Mouse (Mus musculus) common myeloid progenitor, adult 5-6 weeks (primary cell): Measurements from ENCODE around the gene Mrgprf. TPM values are rescaled to one million over a fixed set of nuclear protein-coding genes. Genes with fewer than 3 reads are reported as not detected.

Source experiments
- ATAC-seq: replicated peaks from 2 replicates; pipeline ENCODE4 v1.8.0; 2016; ENCODE audit warnings: low read depth, mild to moderate bottlenecking, moderate TSS enrichment, inconsistent platforms; ENCODE audit not compliant: poor library complexity, severe bottlenecking
- total RNA-seq: library from RNA; stranded (forward); fragments of 200-1000, 187-1606 nt; gene quantifications from 2 replicates; pipeline ENCODE4 v1.2.3, GENCODE M21; 2017

The Mrgprf gene
- total RNA-seq = not detected in 2 replicates

DNA sequence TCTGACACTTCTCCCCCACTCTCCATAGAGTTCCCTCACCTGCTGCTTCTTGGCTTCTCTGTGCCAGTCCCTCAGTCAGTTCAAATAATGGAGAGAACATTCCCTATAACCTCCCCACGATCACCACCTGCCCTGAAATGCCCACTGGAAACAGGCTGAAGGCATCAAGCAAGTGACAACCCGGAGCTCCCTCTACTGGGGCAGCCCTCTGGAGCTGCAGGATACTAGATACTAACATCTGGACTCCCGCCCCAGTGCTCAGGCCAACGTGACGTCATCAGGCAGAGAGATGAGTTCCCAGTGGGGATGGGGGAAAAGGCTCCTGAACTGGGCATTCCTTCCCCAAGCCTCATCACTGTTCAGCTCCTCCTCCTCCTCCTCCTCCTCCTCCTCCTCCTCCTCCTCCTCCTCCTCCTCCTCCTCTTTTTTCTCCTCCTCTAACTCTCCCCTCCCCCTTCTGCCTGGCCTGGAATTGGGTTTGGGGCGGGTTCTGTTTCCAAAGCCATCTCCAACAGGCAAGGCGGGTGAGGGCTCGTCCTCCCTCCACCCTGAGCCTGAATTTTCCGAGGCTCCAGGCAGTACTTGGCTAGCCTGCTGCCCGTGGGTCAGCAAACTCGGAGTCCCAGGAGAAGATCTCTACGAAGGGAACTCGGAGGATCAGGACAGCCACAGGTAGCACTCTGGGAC, at the start of gene Mrgprf:
TSS of gene Mrgprf (plus strand) at position 508 of the 687 bp plus-strand sequence.
- no peak for ATAC-seq

DNA sequence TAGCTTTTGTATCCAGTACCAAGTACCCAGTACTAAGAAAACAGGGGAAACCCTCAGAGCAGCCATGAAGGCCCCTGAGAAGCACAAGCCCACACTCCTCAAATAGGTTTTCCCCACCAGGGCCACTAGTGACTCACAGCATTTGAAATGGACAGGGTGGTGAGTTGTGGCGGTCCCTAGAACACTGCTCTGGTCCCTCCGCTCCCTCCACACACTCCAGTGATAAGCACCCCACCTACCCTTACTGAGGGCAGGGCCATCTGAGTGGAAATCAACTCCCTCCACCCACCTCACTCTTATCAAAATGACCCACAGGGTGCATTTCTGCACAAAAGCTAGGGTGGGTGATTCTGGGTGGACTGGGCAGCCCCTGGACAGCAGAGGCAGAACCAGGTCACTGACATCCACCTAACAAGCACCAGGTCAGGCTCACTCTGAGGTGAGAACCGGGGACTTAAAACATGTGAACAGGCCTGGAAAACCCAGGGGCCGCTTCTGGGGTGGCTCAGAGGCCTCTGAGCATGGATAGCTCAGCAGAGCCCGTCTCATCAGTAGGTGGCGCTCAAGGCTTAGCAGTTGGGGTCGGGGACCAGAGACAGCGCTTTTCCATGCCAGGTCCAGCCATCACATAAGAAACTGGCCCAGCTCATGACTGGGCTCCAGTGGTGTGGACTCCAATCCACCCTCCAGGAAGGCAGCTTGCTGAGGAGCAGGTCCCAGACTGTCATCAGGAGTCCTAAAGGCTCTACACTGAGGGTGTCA, 47.7 kb upstream of the Mrgprf start:
- peak; percentile 77 for ATAC-seq

DNA sequence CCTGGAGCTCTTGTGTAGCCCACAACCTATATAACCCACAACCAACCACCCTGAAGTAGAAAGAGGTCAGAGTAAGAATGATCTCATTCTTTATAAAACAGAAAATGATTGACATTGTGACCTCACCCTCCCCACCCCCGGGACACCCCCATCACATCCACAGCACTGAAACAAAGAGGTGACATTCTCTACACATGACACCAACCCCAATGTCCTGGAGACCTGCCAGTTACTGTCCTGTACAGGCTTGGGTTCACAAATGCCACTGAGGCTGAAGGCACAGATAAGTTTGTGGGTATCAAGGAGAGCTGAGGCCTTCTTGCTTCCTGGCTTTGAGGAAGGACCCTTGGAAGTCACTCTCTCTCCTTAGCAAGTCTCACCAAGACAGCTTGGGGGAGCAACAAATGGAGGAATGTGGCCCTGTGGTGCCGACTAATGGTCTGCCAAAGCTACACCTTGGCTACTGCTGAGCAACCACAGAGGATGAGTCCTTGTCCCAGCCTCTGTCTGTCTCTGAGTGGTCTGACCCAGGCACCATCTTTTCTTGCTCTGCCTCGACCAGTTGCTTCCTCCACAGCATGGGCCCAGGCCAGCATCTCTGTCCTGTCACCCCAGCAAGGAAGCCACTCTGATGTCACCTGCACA, 46.5 kb upstream of the Mrgprf start:
- no peak for ATAC-seq

DNA sequence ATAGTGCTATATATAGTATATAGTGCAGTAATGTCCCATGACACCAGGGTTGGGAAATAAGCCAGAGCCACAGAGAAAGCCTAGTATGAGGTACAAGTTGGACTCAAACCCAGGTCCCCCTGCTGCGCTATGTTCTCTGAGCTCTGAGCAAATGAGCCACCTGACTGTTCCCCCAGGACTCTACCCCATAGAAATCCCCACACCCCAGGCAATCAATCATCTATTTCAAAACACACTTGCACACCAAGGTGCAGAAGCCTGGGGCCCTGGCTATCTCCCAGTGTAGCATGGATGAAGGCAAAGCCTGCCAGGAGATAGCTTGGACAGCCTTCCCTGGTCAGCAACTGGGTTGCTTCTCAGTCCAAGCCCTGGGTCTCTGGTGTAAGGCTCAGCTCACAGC, 44.5 kb upstream of the Mrgprf start:
- ATAC-seq = no peak

DNA sequence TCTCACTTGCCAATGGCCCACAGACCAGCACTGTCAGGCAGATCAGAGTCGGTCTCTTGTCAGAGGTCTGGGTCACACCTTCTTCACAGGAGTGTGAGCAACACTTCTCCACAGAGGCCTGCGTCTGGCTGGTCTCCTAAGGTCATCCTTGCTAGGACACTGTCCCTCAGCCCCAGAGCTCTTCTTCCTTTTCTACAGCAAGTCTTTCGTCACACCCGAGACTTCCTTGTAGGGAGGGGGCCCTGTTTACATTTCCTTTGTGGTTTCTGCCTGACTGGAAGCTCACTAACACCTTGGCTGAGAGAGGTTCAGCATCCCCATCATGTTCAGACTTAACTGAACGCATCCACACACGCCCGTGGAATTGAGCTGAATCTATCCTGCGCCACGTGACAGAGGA, 36.4 kb upstream of the Mrgprf start:
- ATAC-seq = no peak

DNA sequence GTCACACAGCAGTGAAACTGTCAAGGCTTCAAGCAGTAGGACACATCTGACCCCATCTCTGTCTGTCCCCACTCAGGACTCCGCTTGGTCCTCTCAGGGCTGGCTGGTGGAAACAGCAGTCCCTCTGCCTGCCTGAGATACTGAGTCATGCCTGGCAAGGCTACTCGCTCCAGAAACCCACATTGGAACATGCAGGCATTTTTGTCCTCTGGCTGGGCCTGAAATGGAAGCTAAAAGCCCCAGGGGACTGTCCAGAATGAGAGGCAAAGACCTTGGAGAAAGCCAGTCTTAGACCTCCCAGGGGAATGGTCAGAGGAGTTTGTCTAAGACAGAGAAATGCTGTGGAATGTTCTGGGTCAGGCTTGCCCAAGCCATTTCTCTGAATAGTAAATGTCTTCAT, 34.6 kb upstream of the Mrgprf start:
- ATAC-seq = no peak

DNA sequence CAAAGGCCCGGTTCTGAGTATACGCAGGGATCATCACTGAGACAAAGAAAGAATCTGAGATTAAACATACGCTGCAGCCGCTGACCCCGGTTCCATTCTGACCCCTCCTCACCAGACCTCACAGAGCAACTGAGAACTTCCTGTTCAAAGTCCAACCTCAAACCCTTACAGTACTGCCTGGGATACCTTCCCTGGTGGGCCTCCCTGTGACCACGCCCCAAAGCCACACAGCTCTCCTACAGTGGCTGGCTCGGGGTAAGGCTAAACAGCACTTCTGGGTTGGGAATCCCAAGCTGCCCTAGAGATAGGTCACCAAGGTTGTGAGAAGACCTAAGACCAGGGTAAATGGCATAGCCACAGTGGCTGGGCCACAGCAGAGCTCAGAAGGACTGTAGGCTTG, 31.7 kb upstream of the Mrgprf start:
- no peak for ATAC-seq

DNA sequence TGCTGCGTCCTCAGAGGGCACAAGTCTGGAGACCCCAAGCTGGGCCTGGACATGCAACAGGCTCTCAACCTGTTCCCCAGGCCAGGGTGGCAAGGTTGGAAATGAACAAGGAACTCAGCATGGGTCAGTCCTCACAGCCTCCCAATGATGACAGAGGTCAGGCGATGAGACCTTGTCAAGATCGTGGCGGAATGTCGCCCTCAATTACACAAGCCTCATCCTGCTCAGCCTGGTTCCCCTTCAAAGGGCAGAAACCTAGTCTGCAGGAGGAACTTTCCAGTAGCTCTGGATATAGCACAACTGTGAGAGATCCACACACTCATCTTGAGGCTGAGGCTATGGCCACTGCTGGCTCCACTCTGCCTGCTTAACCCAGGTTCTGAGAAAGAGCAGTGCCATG, 29.7 kb upstream of the Mrgprf start:
- no peak for ATAC-seq

DNA sequence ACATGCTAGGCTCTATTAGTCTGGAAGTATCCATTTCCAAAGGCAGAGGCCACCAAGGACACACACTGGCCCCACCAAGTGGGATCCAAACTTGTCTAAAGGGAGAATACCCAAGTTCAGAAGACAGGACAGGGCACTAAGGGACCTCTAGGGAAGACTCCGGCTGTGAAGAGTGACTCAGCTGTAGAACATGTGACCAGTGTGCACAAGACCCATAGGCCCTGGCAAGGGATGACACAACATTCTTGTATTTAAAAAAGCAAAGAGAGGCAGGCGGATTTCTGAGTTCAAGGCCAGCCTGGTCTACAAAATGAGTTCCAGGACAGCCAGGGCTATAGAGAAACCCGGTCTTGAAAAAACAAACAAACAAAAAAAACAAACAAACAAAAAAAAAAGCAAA, 25.1 kb upstream of the Mrgprf start:
- ATAC-seq = no peak

DNA sequence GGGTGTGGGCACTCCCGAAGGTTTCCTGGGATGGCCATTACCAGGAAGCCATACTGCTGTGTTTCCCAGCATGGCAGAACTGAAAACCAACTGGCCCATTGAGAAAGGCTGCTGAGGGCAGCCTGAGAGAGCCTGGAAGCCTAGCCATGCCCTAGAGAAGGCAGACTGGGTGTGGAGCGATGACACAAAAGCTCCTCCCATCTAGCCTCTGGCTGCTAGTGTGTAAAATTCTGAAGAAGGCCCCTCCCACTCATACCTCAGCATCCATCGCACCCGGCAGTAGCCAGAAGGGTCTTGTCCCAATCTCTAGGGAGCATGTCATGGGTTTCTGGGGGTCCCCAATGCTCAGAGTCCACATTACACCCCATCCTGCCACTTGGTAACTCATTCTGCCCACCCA, 19.2 kb upstream of the Mrgprf start:
- no peak for ATAC-seq

DNA sequence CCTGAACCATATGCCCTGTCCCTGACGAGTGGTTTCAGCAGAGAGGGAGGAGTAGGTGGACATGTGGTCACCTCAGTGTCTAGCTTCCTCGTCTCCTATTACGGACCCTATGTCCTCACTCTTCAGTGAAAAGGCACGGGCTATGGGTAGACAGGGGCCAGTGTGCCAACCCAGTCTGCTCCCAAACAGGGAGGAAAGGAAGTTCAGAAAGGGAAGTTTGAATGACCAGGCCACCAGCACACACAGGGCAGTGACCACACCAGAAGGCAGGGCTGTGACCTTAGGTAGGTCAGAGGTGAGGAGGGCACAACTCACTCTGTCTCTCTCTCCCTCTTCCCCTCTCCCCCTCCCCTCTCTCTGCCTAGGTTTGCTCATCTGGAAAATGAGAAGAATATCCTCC, 17.6 kb upstream of the Mrgprf start:
- ATAC-seq = peak; percentile 4; the same call in 1 of the 2 replicates

DNA sequence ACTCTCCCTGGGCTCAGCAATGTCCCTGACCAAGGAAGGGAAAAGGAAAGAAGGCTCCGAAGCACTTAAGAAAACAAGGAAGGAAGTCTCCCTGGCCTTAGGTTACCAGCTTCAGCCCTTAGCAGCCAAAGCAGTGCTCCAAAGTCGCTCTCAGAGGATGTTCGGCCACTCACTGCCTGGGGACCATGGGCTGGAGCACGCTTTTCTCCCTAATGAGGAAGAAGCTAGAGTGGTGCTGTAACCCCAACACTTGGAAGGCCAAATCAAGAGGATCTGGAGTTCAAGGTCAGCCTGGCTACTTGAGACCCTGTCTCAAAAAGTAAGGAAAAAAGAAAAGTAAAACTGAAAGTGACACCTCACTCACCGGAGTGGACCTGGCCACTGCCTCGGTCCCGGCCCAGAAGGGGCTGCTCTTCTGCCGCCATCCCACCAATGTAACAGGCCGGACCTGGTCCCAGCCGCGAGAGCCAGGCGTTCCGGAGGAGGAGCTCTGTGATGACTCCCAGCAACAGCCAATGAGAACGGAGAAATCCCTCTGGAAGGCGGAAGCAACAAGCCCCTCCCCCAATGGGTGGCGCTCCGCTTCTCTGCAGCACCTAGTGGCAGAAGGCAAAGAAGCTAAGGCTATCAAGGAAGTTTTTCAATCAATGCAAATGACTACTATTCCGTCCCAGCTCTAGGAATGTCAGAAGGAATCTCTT, 17.0 kb upstream of the Mrgprf start, which contains the start of gene Tpcn2:
TSS of gene Tpcn2 (minus strand) at position 525 of the 701 bp plus-strand sequence.
- ATAC-seq = peak; percentile 98

DNA sequence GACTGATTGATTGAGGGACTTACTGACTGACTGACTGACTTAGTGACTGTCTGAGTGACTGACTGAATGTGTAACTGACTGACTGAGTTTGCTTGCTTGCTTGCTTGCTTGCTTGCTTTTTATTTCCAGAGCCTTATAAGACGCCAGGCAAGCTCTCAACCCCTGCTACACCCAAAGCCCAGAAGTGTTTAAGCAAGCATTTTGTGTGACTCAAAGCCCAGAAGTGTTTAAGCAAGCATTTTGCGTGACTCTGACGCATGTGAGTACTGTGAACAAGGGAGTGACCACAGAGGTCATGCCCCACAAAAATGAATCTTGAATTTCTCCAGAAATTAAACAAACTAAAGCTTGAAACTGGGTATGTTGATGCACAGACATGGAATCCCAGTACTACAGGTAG, 16.3 kb upstream of the Mrgprf start:
- no peak for ATAC-seq

DNA sequence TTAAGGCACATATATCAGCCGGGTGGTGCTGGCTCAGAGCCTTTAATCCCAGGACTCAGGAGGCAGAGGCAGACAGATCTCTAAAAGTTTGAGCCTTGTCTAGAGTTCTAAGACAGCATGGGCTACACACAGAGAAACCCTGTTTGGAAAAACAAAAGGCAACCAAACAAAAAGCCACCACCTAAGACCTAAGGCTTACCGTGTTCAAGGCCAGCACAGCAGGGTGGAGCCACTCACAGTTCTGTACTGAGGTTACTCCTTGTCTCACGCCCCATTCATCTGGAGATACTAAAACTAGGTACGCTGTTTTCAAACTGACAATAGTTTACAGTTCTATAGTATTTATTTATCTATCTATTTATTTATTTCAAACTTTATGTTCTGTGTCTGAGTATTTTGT, 15.2 kb upstream of the Mrgprf start:
- no peak for ATAC-seq

DNA sequence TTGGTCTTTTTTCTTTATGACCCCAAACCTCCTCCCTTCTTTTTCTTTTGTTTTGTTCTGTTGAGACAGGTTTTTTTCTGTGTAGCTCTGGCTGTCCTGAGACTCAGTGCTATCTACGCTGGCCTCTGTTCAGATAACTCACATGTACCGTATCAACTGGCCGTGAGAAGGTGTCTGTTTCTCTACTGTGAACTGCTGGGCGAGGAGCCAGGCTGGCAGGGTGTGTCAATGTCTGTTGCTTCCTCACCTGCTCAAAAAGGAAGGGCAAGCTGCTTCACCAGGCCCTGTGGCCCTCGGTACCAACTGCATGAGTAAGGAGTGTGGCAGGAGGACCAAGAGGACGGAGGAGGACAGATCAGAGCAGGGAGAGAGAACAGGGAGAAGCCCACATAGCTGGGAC, 13.2 kb upstream of the Mrgprf start:
- no peak for ATAC-seq

DNA sequence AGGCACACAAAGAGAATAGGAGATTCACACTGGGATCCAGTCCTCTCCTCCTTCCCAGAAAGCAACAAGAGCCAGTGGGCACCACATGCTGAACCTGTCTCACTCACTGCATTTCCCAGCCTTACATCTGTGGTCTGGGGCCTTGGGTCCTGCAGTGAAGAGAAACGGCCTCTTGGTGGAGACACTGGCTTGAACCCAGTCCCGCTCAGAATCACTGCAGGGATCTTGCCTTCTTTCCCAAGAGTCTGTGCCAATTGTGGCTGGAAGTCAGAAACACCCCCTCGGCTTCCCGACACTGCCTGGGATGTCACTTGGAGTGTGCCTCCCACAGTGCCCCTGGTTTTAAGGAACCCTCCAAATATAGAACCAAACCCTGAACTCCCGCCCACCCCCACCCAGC, 11.3 kb upstream of the Mrgprf start:
- ATAC-seq = peak; percentile 52

DNA sequence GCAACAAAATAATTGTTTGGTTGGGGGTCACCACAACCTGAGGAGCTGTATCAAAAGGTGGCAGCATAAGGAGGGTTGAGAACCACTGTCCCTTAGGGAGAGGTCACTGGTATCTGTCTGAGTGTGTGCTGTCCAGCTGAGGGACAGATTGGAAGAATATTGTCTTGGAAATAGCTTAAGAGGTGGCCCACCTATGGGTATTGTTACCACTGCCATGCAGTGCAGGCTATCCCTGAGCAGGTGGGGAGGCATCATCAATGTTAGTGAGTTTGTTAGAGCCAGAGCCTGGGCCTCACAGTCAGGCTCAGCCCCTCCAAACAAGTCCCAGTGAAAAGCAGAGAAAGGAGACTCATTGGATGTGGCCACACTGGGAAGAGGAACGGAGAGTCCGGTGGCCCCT, 8.8 kb upstream of the Mrgprf start:
- no peak for ATAC-seq

DNA sequence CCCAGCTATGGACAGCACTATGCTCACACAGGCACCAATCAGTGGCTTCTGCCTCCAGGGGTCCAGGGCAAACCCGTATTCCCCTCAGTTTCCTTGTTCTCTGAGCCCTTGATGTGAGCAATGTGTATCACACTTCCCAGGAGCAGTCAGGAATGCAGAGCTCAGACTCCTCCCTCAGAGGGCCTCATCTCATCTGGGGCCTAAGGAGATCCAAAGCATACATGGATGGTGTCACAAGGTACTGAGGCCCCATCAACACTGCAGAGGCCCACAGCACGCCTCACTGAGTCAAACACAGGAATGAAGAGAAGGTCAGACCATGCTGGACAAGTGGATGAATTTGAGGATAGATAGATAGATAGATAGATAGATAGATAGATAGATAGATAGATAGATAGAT, 7.9 kb upstream of the Mrgprf start:
- no peak for ATAC-seq

DNA sequence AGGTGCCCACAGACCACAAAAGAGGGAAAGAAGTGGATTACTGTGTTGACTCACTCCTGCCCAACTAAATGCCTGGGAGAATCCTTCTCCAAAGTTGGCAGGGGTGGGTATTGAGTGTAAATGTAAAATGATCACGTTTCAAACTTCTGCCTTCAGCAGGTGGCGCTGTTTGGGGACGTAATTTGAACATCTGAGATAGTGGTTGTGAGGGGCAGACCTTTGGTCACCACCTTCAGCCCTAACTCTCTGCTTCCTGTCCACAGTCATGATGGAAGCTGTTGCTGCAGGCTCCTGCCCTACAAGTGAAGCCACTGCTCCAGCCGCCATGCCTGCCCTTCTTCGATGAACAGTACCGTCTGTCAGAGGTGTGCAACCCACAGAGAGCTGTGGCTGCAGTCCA, 6.8 kb upstream of the Mrgprf start:
- ATAC-seq = no peak; the same call in 1 of the 2 replicates

DNA sequence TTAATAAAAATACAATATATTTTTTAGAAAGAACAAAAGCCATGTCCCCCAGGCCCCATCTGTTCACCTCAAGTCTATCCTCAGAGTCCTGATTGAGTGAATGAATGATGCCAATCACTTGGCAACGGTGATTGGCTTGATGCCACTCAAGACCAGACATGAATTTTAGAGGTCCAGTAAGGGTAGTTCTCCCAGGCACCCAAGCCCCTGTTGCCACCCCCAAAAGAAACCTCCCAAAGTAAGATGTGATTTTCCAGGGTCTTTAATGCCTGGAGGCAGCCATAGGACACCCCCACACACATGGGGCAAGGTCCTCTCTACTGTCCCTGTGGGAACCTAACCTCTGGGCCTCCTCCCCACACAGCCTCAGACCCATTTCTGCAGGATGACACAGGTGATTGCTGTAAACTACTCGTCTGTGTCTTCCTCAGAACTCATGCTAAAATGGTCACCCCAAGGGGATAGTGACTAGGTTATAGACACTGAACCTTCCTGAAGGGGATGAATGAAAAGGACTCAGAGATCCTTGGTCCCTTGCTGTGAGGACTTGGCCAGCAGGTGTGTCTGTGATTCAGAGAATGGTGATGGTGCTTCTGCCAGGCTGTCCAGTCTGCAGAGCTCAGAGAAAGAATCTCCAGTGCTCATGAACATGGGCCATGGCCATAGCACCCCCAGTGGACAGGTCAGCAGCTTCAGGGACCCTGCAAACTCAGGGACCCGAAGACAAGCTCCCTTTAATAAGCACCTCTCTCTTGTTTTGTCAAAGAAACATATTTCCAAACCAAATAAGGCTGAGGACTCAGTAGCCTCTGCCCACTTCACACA, 1.8 kb upstream of the Mrgprf start:
- no peak for ATAC-seq
